Mouse (Mus musculus) mature B cell (primary cell): ENCODE data around the gene Ctdsp2.

ENCODE experiments used
- in situ Hi-C: fragments of 300-500 bp; cut with MboI; formaldehyde crosslinking; loops from 2 replicates; pipeline ENCODE4 v1.14.3; 2019

Ctdsp2 gene

GRCm38 (mm10) chr10:126978277-126978994 is at the start of gene Ctdsp2:
Ctdsp2 (plus strand) TSS chr10:126978717.
- in situ Hi-C loops = no loop called here

- in situ Hi-C loops = no loop called here
Observed at GRCm38 (mm10) chr10:126928819-126929206, 49.7 kb upstream of the Ctdsp2 start.

- in situ Hi-C loops = no loop called here
Observed at GRCm38 (mm10) chr10:126929543-126929942, 49.0 kb upstream of the Ctdsp2 start.

DNA sequence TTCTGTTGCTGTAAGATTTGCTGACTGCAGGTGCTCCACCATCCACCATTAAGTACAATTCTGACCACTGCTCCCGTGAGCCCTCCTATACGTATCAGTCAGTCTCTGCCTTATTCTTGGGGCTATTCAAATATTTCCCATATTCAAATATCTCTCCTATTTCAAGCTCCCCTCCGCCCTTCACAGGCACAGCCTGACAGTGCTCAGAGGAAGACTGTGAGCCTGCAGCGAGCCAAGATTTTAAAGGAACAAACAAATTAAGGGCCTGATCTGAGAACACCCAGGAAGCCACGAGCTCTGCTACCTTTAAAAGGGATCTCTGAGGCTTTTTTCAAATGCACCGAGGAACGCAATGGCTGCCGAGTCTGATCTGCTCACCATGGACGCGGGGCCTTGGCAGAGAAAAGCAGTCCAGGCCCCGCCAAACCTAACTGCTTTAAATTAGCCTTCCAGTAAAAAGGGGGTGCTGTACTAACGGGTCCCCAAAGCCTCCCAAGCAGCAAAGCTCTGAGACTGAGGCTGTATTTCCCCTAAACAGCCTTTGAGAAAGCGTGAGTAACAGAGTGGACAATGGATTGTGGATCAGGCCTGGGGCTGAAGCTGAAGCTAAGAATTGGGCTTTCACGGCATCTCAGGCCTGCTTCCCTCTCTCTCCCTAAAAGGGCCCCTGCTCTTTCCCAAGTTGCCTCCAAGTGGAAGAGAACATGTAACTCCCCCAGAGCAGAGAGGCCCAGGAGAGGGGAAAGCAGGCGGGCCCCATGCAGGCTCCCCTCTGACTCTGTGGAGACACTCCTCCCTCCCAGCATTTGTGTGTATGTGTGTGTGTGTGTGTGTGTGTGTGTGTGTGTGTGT is 48.0 kb upstream of the Ctdsp2 start:
- in situ Hi-C loops = no loop called here

DNA sequence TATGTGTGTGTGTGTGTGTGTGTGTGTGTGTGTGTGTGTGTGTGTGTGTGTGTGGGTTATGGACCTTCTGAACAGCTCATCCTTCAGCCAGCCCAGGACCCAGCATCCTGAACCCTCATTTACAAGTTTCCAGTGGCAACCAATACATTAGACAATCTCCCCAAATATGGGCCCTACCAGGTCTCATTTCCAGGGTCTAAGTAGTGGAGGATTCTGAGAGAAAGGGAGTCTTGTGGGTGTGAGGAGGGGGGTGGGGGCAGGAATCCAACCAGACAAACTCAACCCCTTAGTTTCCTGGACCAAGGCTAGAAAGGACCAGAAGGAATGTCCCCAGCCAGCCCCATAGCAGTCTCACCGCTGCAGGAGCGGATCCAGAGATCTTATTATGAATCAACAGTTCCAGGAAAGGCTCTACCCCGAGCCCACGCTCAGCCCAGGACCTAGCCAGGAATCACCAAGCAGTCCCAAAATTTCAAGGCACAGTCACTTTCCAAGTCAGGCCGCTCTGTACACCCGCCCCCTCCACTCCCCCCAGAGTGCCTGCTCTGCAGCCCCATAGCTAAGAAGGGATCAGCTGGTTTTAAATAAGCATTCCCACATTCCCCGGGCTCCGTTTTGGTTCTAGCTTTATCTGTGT is 47.3 kb upstream of the Ctdsp2 start:
- in situ Hi-C loops = no loop called here

GRCm38 (mm10) chr10:126931760-126932139 is 46.8 kb upstream of the Ctdsp2 start:
- in situ Hi-C loops = no loop called here

GRCm38 (mm10) chr10:126934561-126934960 is 44.0 kb upstream of the Ctdsp2 start:
- in situ Hi-C loops = no loop called here

DNA sequence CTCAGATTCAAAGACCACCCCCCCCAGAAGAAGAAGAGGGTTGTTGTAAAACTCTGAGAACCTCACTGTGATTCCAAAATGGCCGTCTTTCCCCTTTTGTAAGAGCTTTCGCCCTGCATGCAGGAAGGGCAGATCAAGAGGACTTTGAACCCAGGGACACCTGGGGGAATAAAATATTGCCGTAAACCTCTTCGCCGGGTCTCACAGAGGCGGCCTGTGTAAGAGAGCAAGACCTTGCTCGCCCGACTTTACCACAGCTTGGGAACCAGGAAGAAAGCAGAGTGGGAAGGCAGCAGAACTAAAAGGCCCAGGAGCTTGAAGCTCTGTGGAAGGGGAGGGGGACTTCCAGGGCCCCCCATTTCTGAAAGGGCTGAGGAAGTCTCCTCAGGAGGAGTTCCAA is 43.4 kb upstream of the Ctdsp2 start:
- in situ Hi-C loops = no loop called here

GRCm38 (mm10) chr10:126935556-126936381 is 42.7 kb upstream of the Ctdsp2 start:
- in situ Hi-C loops = no loop called here

DNA sequence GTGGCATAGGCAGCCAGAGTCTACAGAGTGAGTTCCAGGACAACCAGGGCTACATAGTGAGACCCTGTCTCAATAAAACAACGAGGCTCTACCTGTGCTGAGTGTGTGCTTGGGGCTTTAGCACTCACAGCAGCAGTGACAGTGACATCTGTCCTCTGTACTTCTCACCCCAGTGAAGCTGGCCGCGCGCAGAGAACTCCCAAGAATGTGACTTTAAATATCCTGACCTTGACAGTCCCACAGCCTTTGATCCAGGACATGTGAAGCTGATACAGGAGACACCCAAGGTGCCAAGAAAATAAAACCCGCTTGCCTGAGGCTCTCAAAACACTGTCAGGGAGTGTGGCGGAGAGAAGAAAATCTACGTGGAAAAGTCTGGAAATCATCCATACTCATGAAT is 37.6 kb upstream of the Ctdsp2 start:
- in situ Hi-C loops = no loop called here

DNA sequence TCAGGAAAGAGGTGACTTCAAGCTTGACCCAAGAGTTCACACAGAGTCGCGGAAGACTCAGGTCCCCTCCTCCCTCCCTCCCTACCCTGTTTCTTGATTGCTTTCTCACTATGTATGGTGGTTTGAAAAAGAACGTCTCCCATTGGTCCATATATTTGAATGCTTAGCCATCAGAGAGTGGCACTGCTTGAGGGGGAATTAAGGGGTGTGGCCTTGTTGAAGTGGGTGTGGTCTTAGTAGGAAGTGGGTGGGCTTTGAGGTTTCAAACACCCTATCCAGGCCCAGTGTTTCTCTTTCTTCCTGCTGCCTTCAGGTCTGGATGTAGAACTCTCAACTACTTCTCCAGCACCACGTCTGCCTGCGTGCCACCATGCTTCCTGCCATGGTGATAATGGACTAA is 33.0 kb upstream of the Ctdsp2 start:
- in situ Hi-C loops = no loop called here

DNA sequence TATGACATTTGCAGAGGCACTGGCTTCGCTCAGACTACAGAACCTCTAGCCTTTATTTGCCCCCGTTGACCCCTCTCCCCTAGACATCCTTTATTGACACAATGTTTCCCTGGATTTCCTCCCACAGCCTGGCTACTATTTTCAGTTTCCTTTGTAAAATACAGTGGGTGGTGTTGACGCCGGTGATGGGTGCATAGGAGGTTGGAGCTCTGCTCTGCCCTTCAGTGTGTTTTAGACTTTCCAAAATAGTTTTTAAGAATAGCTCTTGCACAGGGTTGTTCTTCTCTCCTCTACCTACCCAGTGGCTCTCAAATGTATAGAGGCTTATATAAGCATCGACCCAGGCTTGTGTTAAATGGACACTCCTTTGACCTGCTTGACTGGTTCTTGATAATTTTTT is 28.7 kb upstream of the Ctdsp2 start:
- in situ Hi-C loops = no loop called here

GRCm38 (mm10) chr10:126950572-126950971 is 27.9 kb upstream of the Ctdsp2 start:
- in situ Hi-C loops = no loop called here

- in situ Hi-C loops = no loop called here
Observed at GRCm38 (mm10) chr10:126952375-126952774, 26.1 kb upstream of the Ctdsp2 start.

GRCm38 (mm10) chr10:126953029-126953471 is 25.5 kb upstream of the Ctdsp2 start:
- in situ Hi-C loops = no loop called here

- in situ Hi-C loops = no loop called here
Observed at GRCm38 (mm10) chr10:126956692-126957358, 21.7 kb upstream of the Ctdsp2 start.

- in situ Hi-C loops = no loop called here
Observed at GRCm38 (mm10) chr10:126957359-126958107, 21.0 kb upstream of the Ctdsp2 start.

- in situ Hi-C loops = no loop called here
Observed at GRCm38 (mm10) chr10:126960496-126960895, 18.0 kb upstream of the Ctdsp2 start.

GRCm38 (mm10) chr10:126961757-126962156 is 16.8 kb upstream of the Ctdsp2 start:
- in situ Hi-C loops = no loop called here

- in situ Hi-C loops = no loop called here
Observed at GRCm38 (mm10) chr10:126962271-126962965, 16.1 kb upstream of the Ctdsp2 start.
